Mouse (Mus musculus) myocyte (in vitro differentiated cells): ENCODE data around the gene Rabep2. TPM values are rescaled to one million over a fixed set of nuclear protein-coding genes. Genes with fewer than 3 reads are reported as not detected.

ENCODE experiments used
- H3K27me3 ChIP-seq: one replicate; pipeline ENCODE4 v1.6.1; 2011; ENCODE audit not compliant: control insufficient read depth, insufficient read depth, insufficient read length
- H3K36me3 ChIP-seq: one replicate; pipeline ENCODE4 v1.6.1; 2011; ENCODE audit not compliant: control insufficient read depth, insufficient read depth
- H3K4me2 ChIP-seq: one replicate; pipeline ENCODE4 v1.6.1; 2011; ENCODE audit warnings: low read depth, control low read depth
- H3K4me3 ChIP-seq: one replicate; pipeline ENCODE4 v1.5.1; 2011; ENCODE audit warnings: mild to moderate bottlenecking, control low read depth, moderate library complexity
- H3K79me2 ChIP-seq: one replicate; pipeline ENCODE4 v1.6.1; 2011; ENCODE audit not compliant: control insufficient read depth, insufficient read depth
- H3ac ChIP-seq: one replicate; pipeline ENCODE4 v1.6.1; 2011; ENCODE audit not compliant: control insufficient read depth, insufficient read length
- CEBPB ChIP-seq: IDR thresholded peaks from 2 replicates; pipeline ENCODE4 v1.6.1; 2011; ENCODE audit warnings: mild to moderate bottlenecking, moderate library complexity; ENCODE audit not compliant: poor library complexity, insufficient read depth, severe bottlenecking
- MAX ChIP-seq: IDR thresholded peaks from one replicate; pipeline ENCODE4 v1.6.1; 2011; ENCODE audit warnings: low read depth, mild to moderate bottlenecking, control low read depth
- MYOD1 ChIP-seq, 3 experiments: IDR thresholded peaks; one replicate each; pipeline ENCODE4 v1.6.1; 2011; ENCODE audit warnings: control low read depth in 2 of 3, low read depth in 2 of 3, mild to moderate bottlenecking in 2 of 3, moderate library complexity in 1 of 3; ENCODE audit not compliant: insufficient read length in 2 of 3, control insufficient read depth in 1 of 3
- MYOG ChIP-seq, 3 experiments: IDR thresholded peaks; one replicate each; pipeline ENCODE4 v1.6.1; 2011; ENCODE audit warnings: control low read depth in 2 of 3, low read depth in 2 of 3, mild to moderate bottlenecking in 2 of 3; ENCODE audit not compliant: insufficient read length in 2 of 3, control insufficient read depth in 1 of 3, insufficient read depth in 1 of 3
- POLR2A ChIP-seq: IDR thresholded peaks from one replicate; pipeline ENCODE4 v1.6.1; 2011; ENCODE audit warnings: low read depth, mild to moderate bottlenecking, control low read depth, moderate library complexity; ENCODE audit not compliant: insufficient read length
- POLR2AphosphoS2 ChIP-seq: IDR thresholded peaks from one replicate; pipeline ENCODE4 v1.6.1; 2011; ENCODE audit warnings: low read depth, control low read depth; ENCODE audit not compliant: insufficient read length
- REST ChIP-seq: IDR thresholded peaks from one replicate; pipeline ENCODE4 v1.6.1; 2011; ENCODE audit warnings: mild to moderate bottlenecking, control low read depth, moderate library complexity; ENCODE audit not compliant: insufficient read depth, insufficient read length
- SRF ChIP-seq: IDR thresholded peaks from one replicate; pipeline ENCODE4 v1.6.1; 2011; ENCODE audit warnings: low read depth; ENCODE audit not compliant: control insufficient read depth, insufficient read length
- TCF12 ChIP-seq: IDR thresholded peaks from one replicate; pipeline ENCODE4 v1.6.1; 2011; ENCODE audit warnings: mild to moderate bottlenecking, control low read depth; ENCODE audit not compliant: poor library complexity, insufficient read depth, severe bottlenecking
- TCF3 ChIP-seq: IDR thresholded peaks from one replicate; pipeline ENCODE4 v1.6.1; 2011; ENCODE audit warnings: low read depth, control low read depth; ENCODE audit not compliant: insufficient read length
- USF1 ChIP-seq: IDR thresholded peaks from one replicate; pipeline ENCODE4 v1.6.1; 2011; ENCODE audit warnings: low read depth, mild to moderate bottlenecking, control low read depth, moderate library complexity
- polyA plus RNA-seq: library from polyadenylated mRNA; unstranded; fragments of >200 nt; fragmentation: generic; extraction: Trizol; gene quantifications from one replicate; pipeline ENCODE4 v1.2.1, GENCODE M21; 2012; ENCODE audit warnings: missing spikeins

Rabep2 gene
- polyA plus RNA-seq, 1 experiment: 36.7 TPM

GRCm38 (mm10) chr7:126440134-126440533 lies 11.6 kb downstream of the Rabep2 start:
- TF ChIP-seq POLR2AphosphoS2 (no peak), TCF12 (no peak), POLR2A (no peak), SRF (no peak), USF1 (no peak)
- Histone ChIP-seq H3K27me3 (no peaks in the 10 kb centered on the region), H3K36me3 (peaks cover 13% of the 10 kb centered on the region), H3ac (no peak overlapping the region), H3K79me2 (no peaks in the 10 kb centered on the region), H3K4me3 (no peak overlapping the region), H3K4me2 (no peak overlapping the region)

- Histone ChIP-seq H3ac (no peak overlapping the region), H3K4me2 (no peak overlapping the region), H3K27me3 (no peaks in the 10 kb centered on the region), H3K4me3 (no peak overlapping the region), H3K36me3 (peaks cover 24% of the 10 kb centered on the region), H3K79me2 (no peaks in the 10 kb centered on the region)
- TF ChIP-seq TCF12 (no peak), POLR2AphosphoS2 (no peak), SRF (no peak), TCF3 (no peak)
These were observed 15.4 kb downstream of the Rabep2 start for GRCm38 (mm10) chr7:126443997-126444396.

- Histone ChIP-seq H3K4me2 (no peak overlapping the region), H3K4me3 (no peak overlapping the region), H3K27me3 (no peaks in the 10 kb centered on the region), H3ac (no peak overlapping the region), H3K79me2 (no peaks in the 10 kb centered on the region), H3K36me3 (peaks cover 26% of the 10 kb centered on the region)
- no peak for TF ChIP-seq REST
- TF ChIP-seq POLR2A: peak; percentile 38
- TF ChIP-seq USF1: no peak
- no peak for TF ChIP-seq TCF3
- no peak for TF ChIP-seq MAX
- TF ChIP-seq MYOG (IDR thresholded peaks at IDR 0.05; ENCODE audit: control insufficient read depth in 1 of 3, insufficient read depth in 1 of 3, insufficient read length in 2 of 3, low read depth in 2 of 3): no peak
- no peak for TF ChIP-seq MYOD1 (IDR thresholded peaks at IDR 0.05; ENCODE audit: control insufficient read depth in 1 of 3, insufficient read length in 2 of 3, low read depth in 2 of 3)
- no peak for TF ChIP-seq POLR2AphosphoS2
These were observed 16.0 kb downstream of the Rabep2 start for GRCm38 (mm10) chr7:126444536-126444935.

- Histone ChIP-seq H3K27me3 (no peaks in the 10 kb centered on the region), H3K36me3 (peaks cover 28% of the 10 kb centered on the region), H3K4me2 (no peak overlapping the region), H3K79me2 (no peaks in the 10 kb centered on the region), H3K4me3 (no peak overlapping the region), H3ac (no peak overlapping the region)
- TF ChIP-seq POLR2AphosphoS2: peak; percentile 61
- TF ChIP-seq CEBPB: no peak
- TF ChIP-seq TCF12: no peak
- TF ChIP-seq MYOG (IDR thresholded peaks at IDR 0.05; ENCODE audit: control insufficient read depth in 1 of 3, insufficient read depth in 1 of 3, insufficient read length in 2 of 3, low read depth in 2 of 3): no peak
These were observed 16.7 kb downstream of the Rabep2 start for GRCm38 (mm10) chr7:126445104-126445815.

GRCm38 (mm10) chr7:126446217-126446616 lies 17.7 kb downstream of the Rabep2 start:
- H3ac ChIP-seq: no peak overlapping the region
- H3K27me3 ChIP-seq: no peaks in the 10 kb centered on the region
- TF ChIP-seq POLR2A (peak; percentile 69), SRF (no peak), MYOD1 (IDR thresholded peaks at IDR 0.05; ENCODE audit: control insufficient read depth in 1 of 3, insufficient read length in 2 of 3, low read depth in 2 of 3) (peak in 1 of 3 experiments; percentile 27)
- H3K4me2 ChIP-seq: no peak overlapping the region
- peaks cover 37% of the 10 kb centered on the region for H3K36me3 ChIP-seq
- no peak overlapping the region for H3K4me3 ChIP-seq
- H3K79me2 ChIP-seq: no peaks in the 10 kb centered on the region

- Histone ChIP-seq H3K27me3 (no peaks in the 10 kb centered on the region), H3K79me2 (no peaks in the 10 kb centered on the region), H3K4me3 (no peak overlapping the region), H3ac (no peak overlapping the region), H3K36me3 (peaks cover 45% of the 10 kb centered on the region), H3K4me2 (no peak overlapping the region)
- TF ChIP-seq TCF12 (no peak), POLR2A (peak; percentile 29), POLR2AphosphoS2 (peak; percentile 31)
These were observed 19.9 kb downstream of the Rabep2 start for GRCm38 (mm10) chr7:126448481-126448880.
